Mouse (Mus musculus) megakaryocyte, embryonic 14.5 days (primary cell): ENCODE results near the gene Spcs2. TPM values are rescaled to one million over a fixed set of nuclear protein-coding genes. Genes with fewer than 3 reads are reported as not detected.
A peak's percentile ranks its signal among the peaks of the same experiment; 100 is the strongest.
"Not testable (repeated sequence)": the region's sequence is repeated elsewhere in the genome, so short reads cannot be mapped to it uniquely, and the experiment has no call there.

ENCODE experiments used
- H3K27me3 ChIP-seq: replicated peaks from 2 replicates; pipeline ENCODE3; 2012; ENCODE audit warnings: inconsistent platforms
- H3K36me3 ChIP-seq: replicated peaks from 2 replicates; pipeline ENCODE3; 2012; ENCODE audit warnings: low read length, inconsistent platforms, mixed read lengths
- H3K4me1 ChIP-seq: 2 replicates; pipeline ENCODE4 v1.6.1; 2012; ENCODE audit warnings: inconsistent platforms
- H3K4me3 ChIP-seq: replicated peaks from 2 replicates; pipeline ENCODE3; 2012; ENCODE audit warnings: moderate library complexity, mild to moderate bottlenecking, inconsistent platforms
- H3K9me3 ChIP-seq: 2 replicates; pipeline ENCODE4 v1.6.1; 2012; ENCODE audit warnings: inconsistent platforms
- FLI1 ChIP-seq: IDR thresholded peaks from 2 replicates; pipeline ENCODE4 v1.6.1; 2012; ENCODE audit warnings: low read length, inconsistent platforms, mixed read lengths
- GATA1 ChIP-seq: IDR thresholded peaks from 3 replicates; pipeline ENCODE4 v1.6.1; 2012; ENCODE audit warnings: mixed read lengths, low read length, inconsistent platforms, borderline replicate concordance
- polyA plus RNA-seq: library from polyadenylated mRNA; stranded (reverse); fragments of >175 nt; gene quantifications from 2 replicates; pipeline ENCODE4 v1.2.3, GENCODE M21; 2012; ENCODE audit warnings: low replicate concordance; ENCODE audit not compliant: insufficient read depth

The Spcs2 gene
- polyA plus RNA-seq, 1 experiment = 108 TPM

- no peaks in the 10 kb centered on the region for H3K27me3 ChIP-seq
- TF ChIP-seq FLI1 = no peak
- no peak for TF ChIP-seq GATA1
- H3K4me3 ChIP-seq = no peak overlapping the region
- peaks cover 33% of the 10 kb centered on the region for H3K36me3 ChIP-seq
- peaks cover 62% of the 10 kb centered on the region for H3K4me1 ChIP-seq
- H3K9me3 ChIP-seq = no peaks in the 10 kb centered on the region
Observed at GRCm38 (mm10) chr7:99826096-99826495, 37.2 kb downstream of the Spcs2 start.

DNA sequence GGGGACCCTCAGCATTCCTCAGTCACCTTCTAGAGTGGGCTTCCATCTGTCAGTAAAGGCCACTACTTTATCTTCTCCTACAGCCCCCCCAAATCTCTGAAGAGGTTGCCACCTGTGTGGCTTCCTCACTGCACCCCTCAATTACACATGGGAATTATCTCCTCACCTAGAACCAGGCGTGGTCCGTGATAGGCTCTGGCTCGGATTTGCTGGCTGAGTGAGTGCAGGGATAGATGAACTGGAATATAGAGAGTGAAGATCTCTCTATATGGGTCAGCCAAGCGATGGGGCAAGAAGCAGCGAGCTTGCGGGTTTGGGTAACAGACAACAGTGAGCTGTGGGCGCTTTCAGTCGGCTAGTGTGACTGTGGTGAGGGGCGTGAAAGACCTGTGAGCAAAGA lies 37.8 kb downstream of the Spcs2 start:
- Histone ChIP-seq H3K4me1 (peaks cover 62% of the 10 kb centered on the region), H3K9me3 (no peaks in the 10 kb centered on the region), H3K27me3 (no peaks in the 10 kb centered on the region), H3K36me3 (peaks cover 33% of the 10 kb centered on the region), H3K4me3 (peak overlapping the region; percentile 8)
- TF ChIP-seq FLI1 (no peak), GATA1 (no peak)

GRCm38 (mm10) chr7:99824649-99825483 lies 38.4 kb downstream of the Spcs2 start:
- Histone ChIP-seq H3K36me3 (peaks cover 33% of the 10 kb centered on the region), H3K4me1 (peaks cover 58% of the 10 kb centered on the region)
- no peak for TF ChIP-seq FLI1
- TF ChIP-seq GATA1 = no peak

DNA sequence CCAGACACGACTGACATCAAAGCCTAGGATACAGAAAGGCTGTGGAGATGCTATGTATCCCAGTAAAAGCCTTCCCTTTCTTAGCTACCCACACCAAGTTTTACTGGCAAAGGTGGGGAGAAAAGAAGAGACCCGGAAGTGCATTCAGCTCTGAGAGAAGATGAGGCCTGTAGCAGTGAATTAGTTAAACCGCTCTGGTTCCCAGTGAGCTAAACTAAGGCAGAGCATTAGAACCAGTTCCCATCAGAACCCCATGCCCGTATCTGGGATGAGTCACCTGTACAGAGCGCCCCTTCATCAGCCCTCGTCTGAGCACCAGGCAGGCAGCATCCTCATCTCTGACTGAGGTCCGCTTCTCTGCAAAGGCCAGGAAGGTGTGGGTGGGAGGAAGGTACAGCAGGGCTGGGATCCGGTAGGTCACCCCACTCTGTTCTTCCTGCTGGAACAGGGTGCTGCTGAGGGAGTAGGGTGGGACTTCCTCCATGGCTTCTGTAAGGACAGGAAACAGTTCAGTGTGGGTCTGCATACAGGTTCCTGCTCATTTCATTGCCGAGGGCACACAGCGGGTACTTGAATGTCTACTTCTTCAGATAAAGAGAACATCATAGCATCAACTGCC lies 40.1 kb downstream of the Spcs2 start:
- Histone ChIP-seq H3K4me1 (peaks cover 52% of the 10 kb centered on the region), H3K9me3 (no peaks in the 10 kb centered on the region), H3K4me3 (no peak overlapping the region), H3K36me3 (peaks cover 33% of the 10 kb centered on the region), H3K27me3 (no peaks in the 10 kb centered on the region)
- TF ChIP-seq FLI1 (no peak), GATA1 (no peak)

More at GRCm38 (mm10) chr7:99824649-99825483, 38.4 kb downstream of the Spcs2 start:
- no peaks in the 10 kb centered on the region for H3K27me3 ChIP-seq
- no peaks in the 10 kb centered on the region for H3K9me3 ChIP-seq
- peak overlapping the region; percentile 8 for H3K4me3 ChIP-seq

DNA sequence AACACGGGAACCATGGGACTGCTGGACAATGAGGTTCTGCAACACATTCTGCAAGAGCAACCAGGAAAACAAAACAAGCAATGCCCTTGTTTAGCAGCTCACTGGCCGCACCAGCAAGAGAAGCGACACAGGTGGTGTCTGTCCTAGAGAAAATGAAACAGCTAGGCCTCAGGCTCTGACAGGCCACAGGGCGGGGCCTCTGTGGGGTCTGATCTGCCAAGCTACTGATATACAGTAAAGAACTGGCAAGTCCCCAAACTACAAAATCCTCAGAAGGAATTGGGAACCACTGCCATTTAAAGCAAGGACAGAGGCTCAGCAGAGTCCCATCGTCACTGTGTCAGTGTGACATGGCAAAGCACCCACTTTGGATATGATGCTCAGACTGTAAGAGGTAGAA lies 40.8 kb downstream of the Spcs2 start:
- Histone ChIP-seq H3K36me3 (peaks cover 33% of the 10 kb centered on the region), H3K4me3 (no peak overlapping the region), H3K4me1 (peaks cover 47% of the 10 kb centered on the region), H3K27me3 (no peaks in the 10 kb centered on the region), H3K9me3 (no peaks in the 10 kb centered on the region)
- TF ChIP-seq FLI1 = no peak
- no peak for TF ChIP-seq GATA1

DNA sequence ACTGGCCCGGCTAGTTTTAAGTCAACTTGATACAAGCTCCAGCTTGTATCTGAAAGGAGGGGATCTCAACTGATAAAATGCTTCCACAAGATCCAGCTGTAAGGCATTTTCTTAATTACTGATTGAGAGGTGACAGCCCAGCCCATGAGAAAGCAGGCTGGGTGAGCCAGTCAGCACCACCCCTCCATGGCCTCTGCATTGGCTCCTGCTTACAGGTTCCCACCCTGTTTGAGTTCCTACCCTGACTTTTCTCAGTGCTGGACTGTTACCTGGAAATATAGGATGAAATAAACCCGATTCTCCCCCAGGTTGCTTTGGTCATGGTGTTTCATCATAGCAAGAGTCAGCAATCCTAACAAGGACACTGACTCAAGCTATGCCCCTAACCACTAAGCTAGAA lies 41.3 kb downstream of the Spcs2 start:
- Histone ChIP-seq H3K36me3 (peaks cover 33% of the 10 kb centered on the region), H3K4me1 (peaks cover 42% of the 10 kb centered on the region), H3K9me3 (no peaks in the 10 kb centered on the region), H3K27me3 (no peaks in the 10 kb centered on the region), H3K4me3 (no peak overlapping the region)
- no peak for TF ChIP-seq FLI1
- TF ChIP-seq GATA1 = no peak

DNA sequence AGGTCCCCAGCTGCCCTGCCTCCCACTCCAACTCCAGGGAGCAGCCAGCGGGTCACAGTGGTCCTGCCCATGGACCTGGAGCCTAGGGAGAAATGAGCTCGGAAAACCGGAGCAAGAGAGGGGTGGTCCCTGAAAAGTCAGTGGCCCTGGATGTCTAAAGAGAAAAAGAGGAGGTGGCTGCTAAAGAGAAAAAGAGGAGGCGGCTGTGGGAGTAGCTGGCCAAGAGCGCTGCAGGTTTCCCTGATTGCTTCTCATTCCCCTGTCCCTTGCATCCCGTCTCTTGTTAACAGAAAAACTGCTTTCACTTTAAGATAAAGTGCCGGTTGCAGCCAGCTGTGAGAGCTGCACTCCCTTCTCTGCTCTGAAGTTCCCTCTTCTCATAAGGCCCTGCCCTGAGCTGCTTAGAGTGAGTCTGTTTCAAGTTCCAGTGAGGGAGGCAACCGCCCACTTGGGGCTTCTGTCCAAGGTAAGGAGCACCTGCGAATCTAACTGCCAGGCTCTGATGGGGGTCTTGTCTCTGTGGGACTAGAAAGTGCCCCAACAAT lies 45.0 kb downstream of the Spcs2 start:
- Histone ChIP-seq H3K36me3 (peaks cover 38% of the 10 kb centered on the region), H3K4me1 (peaks cover 10% of the 10 kb centered on the region)
- H3K27me3 ChIP-seq, H3K4me3 ChIP-seq, H3K9me3 ChIP-seq: not testable (repeated sequence)

GRCm38 (mm10) chr7:99813394-99813793 lies 49.9 kb downstream of the Spcs2 start:
- H3K36me3 ChIP-seq = peaks cover 36% of the 10 kb centered on the region

GRCm38 (mm10) chr7:99811661-99812060 lies 51.6 kb downstream of the Spcs2 start:
- Histone ChIP-seq H3K36me3 (peaks cover 36% of the 10 kb centered on the region), H3K9me3 (no peaks in the 10 kb centered on the region), H3K4me1 (no peaks in the 10 kb centered on the region), H3K4me3 (no peak overlapping the region), H3K27me3 (no peaks in the 10 kb centered on the region)
- TF ChIP-seq FLI1 = no peak

More at GRCm38 (mm10) chr7:99813394-99813793, 49.9 kb downstream of the Spcs2 start:
- TF ChIP-seq FLI1 (no peak), GATA1 (no peak)
- Histone ChIP-seq H3K9me3 (no peaks in the 10 kb centered on the region), H3K27me3 (no peaks in the 10 kb centered on the region), H3K4me3 (no peak overlapping the region), H3K4me1 (no peaks in the 10 kb centered on the region)

GRCm38 (mm10) chr7:99810814-99811213 lies 52.4 kb downstream of the Spcs2 start:
- H3K4me3 ChIP-seq = no peak overlapping the region
- H3K27me3 ChIP-seq = no peaks in the 10 kb centered on the region
- H3K4me1 ChIP-seq = no peaks in the 10 kb centered on the region
- peaks cover 33% of the 10 kb centered on the region for H3K36me3 ChIP-seq
- TF ChIP-seq FLI1 = no peak
- H3K9me3 ChIP-seq = no peaks in the 10 kb centered on the region

- not testable (repeated sequence) for H3K4me3 ChIP-seq, H3K36me3 ChIP-seq, H3K4me1 ChIP-seq
Observed at GRCm38 (mm10) chr7:99807043-99807442, 56.2 kb downstream of the Spcs2 start.

More at GRCm38 (mm10) chr7:99807043-99807442, 56.2 kb downstream of the Spcs2 start:
- H3K27me3 ChIP-seq, H3K9me3 ChIP-seq: not testable (repeated sequence)
